Mouse (Mus musculus): ENCODE measurements around the gene S100b. TPM values are rescaled to one million over a fixed set of nuclear protein-coding genes. Genes with fewer than 3 reads are reported as not detected.

Gene S100b
- 0.20 and 0.21 TPM in 2 replicates for polyA plus RNA-seq (2014; fragmentation: Nextera tagmentation; extraction: Ambion mirVana)

DNA sequence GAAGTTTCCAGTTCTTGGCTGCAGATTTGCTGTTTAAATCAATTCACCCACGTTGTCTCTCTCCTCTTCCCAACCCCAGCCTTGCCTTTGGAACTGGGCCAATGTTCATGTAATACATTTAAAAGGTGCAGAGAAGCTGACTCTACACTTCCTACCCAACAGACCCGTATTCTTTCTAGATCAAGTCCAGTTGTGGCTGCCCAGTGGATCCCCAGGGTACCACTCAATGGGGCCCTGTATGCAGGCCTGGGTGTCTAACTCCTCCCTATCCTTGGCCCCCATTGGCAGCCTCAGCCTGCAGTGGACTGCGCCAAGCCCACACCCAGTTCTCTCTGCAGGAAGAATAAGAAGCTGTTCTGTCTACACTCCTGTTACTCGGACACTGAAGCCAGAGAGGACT lies at the start of gene S100b:
Gene S100b (plus strand): TSS at position 318 of the 400 bp plus-strand sequence.
- no peaks in the 10 kb centered on the region for H3K4me1 ChIP-seq (ENCODE audit: control insufficient read depth, insufficient read depth, low read length)
- H3K9ac ChIP-seq (ENCODE audit: low read length) = no peak within 1 kb of the TSS
- no peaks in the 10 kb centered on the region for H3K9me3 ChIP-seq (ENCODE audit: control insufficient read depth, low read length)
- H3K4me2 ChIP-seq = no peak within 1 kb of the TSS
- H3K4me3 ChIP-seq (ENCODE audit: low read depth, low read length) = no peak within 1 kb of the TSS
- no peak for DNase-seq (ENCODE audit: low spot score, missing footprints)
- ATAC-seq (ENCODE audit: low FRiP score) = no peak
- H3K36me3 ChIP-seq (ENCODE audit: control insufficient read depth, insufficient read depth, low read length) = no peaks in the 10 kb centered on the region
- no peaks in the 10 kb centered on the region for H3K27me3 ChIP-seq (ENCODE audit: control insufficient read depth, insufficient read depth, low read length)
- H3K27ac ChIP-seq (ENCODE audit: low read depth, low read length) = no peak within 1 kb of the TSS
- 82% methylated on average over 4 of the region's 4 CpGs for WGBS

DNA sequence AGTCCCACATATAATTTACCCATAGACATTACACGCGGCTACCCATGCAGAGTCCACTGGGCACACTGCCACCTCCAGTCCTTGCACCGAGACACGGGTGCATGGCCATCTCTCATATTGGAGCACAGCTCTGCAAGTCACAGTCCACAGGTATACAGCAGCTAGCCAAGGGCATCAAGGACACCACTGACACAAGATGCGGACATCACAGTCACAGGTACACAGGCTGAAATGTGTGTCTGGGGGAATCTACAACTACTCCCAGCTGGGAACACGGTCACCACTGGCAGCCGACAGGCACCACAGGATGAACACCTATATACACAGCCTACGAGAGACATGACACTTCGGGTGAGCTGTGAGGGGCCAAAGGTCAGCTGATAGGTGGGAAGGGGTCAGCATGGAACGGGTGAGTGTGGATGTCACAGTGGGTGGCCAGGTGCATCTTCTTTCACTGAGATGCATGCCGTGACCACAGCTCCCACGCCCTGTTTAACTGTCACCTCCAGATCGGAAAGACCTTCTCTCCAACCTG lies 46.3 kb upstream of the S100b start:
- ATAC-seq (ENCODE audit: low FRiP score) = no peak
- WGBS = 94% methylated on average over 13 of the region's 13 CpGs
- H3K36me3 ChIP-seq (ENCODE audit: control insufficient read depth, insufficient read depth, low read length) = peaks cover 5% of the 10 kb centered on the region; the same call in 1 of the 2 replicates
- no peaks in the 10 kb centered on the region for H3K27me3 ChIP-seq (ENCODE audit: control insufficient read depth, insufficient read depth, low read length)
- H3K27ac ChIP-seq (ENCODE audit: low read depth, low read length) = no peak overlapping the region
- H3K4me3 ChIP-seq (ENCODE audit: low read depth, low read length) = no peak overlapping the region
- H3K4me1 ChIP-seq (ENCODE audit: control insufficient read depth, insufficient read depth, low read length) = no peaks in the 10 kb centered on the region
- no peak overlapping the region for H3K9ac ChIP-seq (ENCODE audit: low read length)
- DNase-seq (ENCODE audit: low spot score, missing footprints) = no peak
- H3K9me3 ChIP-seq (ENCODE audit: control insufficient read depth, low read length) = no peaks in the 10 kb centered on the region
- H3K4me2 ChIP-seq = no peak overlapping the region

GRCm38 (mm10) chr10:76209241-76209640 lies 44.4 kb upstream of the S100b start:
- no peak overlapping the region for H3K4me3 ChIP-seq (ENCODE audit: low read depth, low read length)
- no peak overlapping the region for H3K4me2 ChIP-seq
- DNase-seq (ENCODE audit: low spot score, missing footprints) = no peak
- no peaks in the 10 kb centered on the region for H3K27me3 ChIP-seq (ENCODE audit: control insufficient read depth, insufficient read depth, low read length)
- no peaks in the 10 kb centered on the region for H3K9me3 ChIP-seq (ENCODE audit: control insufficient read depth, low read length)
- no peak for ATAC-seq (ENCODE audit: low FRiP score)
- H3K27ac ChIP-seq (ENCODE audit: low read depth, low read length) = no peak overlapping the region
- peaks cover 8% of the 10 kb centered on the region; the same call in 1 of the 2 replicates for H3K36me3 ChIP-seq (ENCODE audit: control insufficient read depth, insufficient read depth, low read length)
- H3K4me1 ChIP-seq (ENCODE audit: control insufficient read depth, insufficient read depth, low read length) = no peaks in the 10 kb centered on the region
- no peak overlapping the region for H3K9ac ChIP-seq (ENCODE audit: low read length)
- 89% methylated on average over 8 of the region's 8 CpGs for WGBS

DNA sequence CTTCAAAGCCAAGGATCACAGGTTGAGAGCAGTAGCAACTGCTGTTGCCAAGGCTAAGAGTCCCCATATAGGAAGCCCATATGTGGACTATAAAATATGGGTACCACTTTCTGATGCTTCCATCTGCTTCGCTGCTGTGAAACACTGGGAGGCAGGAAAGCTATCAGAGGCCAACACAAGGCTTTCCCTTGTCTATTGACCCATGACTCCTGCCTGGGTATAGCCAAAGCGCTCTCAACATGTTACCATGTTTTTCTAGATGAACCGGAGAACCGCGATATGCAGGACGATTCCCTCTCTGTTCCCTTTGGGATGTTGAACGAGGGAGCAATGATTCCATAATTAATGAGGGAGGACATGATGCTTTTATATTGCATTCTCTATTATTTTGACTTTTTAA lies 42.8 kb upstream of the S100b start:
- no peak for DNase-seq (ENCODE audit: low spot score, missing footprints)
- Histone ChIP-seq H3K4me2 (no peak overlapping the region), H3K9me3 (ENCODE audit: control insufficient read depth, low read length) (peaks cover 7% of the 10 kb centered on the region; the same call in 1 of the 2 replicates), H3K27me3 (ENCODE audit: control insufficient read depth, insufficient read depth, low read length) (no peaks in the 10 kb centered on the region), H3K4me3 (ENCODE audit: low read depth, low read length) (no peak overlapping the region), H3K36me3 (ENCODE audit: control insufficient read depth, insufficient read depth, low read length) (peaks cover 16% of the 10 kb centered on the region), H3K4me1 (ENCODE audit: control insufficient read depth, insufficient read depth, low read length) (no peaks in the 10 kb centered on the region), H3K9ac (ENCODE audit: low read length) (no peak overlapping the region), H3K27ac (ENCODE audit: low read depth, low read length) (no peak overlapping the region)
- 96% methylated on average over 7 of the region's 7 CpGs for WGBS
- no peak for ATAC-seq (ENCODE audit: low FRiP score)

GRCm38 (mm10) chr10:76212121-76212520 lies 41.5 kb upstream of the S100b start:
- Histone ChIP-seq H3K4me1 (ENCODE audit: control insufficient read depth, insufficient read depth, low read length) (no peaks in the 10 kb centered on the region), H3K9me3 (ENCODE audit: control insufficient read depth, low read length) (peaks cover 7% of the 10 kb centered on the region; the same call in 1 of the 2 replicates), H3K9ac (ENCODE audit: low read length) (no peak overlapping the region), H3K27ac (ENCODE audit: low read depth, low read length) (no peak overlapping the region), H3K36me3 (ENCODE audit: control insufficient read depth, insufficient read depth, low read length) (peaks cover 25% of the 10 kb centered on the region), H3K4me3 (ENCODE audit: low read depth, low read length) (no peak overlapping the region), H3K4me2 (no peak overlapping the region), H3K27me3 (ENCODE audit: control insufficient read depth, insufficient read depth, low read length) (no peaks in the 10 kb centered on the region)
- ATAC-seq (ENCODE audit: low FRiP score) = no peak
- 93% methylated on average over 6 of the region's 6 CpGs for WGBS
- no peak for DNase-seq (ENCODE audit: low spot score, missing footprints)

DNA sequence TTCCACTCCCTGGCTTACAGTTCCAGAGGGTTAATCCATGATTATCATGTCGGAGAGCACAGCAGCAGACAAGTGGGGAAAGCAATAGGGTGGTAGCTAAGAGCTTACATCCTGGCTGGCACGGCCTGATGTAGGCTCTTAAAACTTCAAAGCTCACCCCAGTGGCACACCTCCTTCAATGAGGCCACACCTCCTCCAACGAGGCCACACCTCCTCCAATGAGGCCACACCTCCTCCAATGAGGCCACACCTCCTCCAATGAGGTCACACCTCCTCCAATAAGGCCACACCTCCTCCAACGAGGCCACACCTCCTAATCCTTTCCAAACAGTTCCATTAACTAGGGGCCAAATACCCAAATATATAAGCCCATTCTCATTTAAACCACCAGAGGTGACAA lies 39.5 kb upstream of the S100b start:
- Histone ChIP-seq H3K4me3 (ENCODE audit: low read depth, low read length) (no peak overlapping the region), H3K9ac (ENCODE audit: low read length) (no peak overlapping the region), H3K4me1 (ENCODE audit: control insufficient read depth, insufficient read depth, low read length) (no peaks in the 10 kb centered on the region), H3K9me3 (ENCODE audit: control insufficient read depth, low read length) (peaks cover 7% of the 10 kb centered on the region; the same call in 1 of the 2 replicates), H3K36me3 (ENCODE audit: control insufficient read depth, insufficient read depth, low read length) (peaks cover 22% of the 10 kb centered on the region), H3K27ac (ENCODE audit: low read depth, low read length) (no peak overlapping the region), H3K4me2 (no peak overlapping the region), H3K27me3 (ENCODE audit: control insufficient read depth, insufficient read depth, low read length) (no peaks in the 10 kb centered on the region)
- ATAC-seq (ENCODE audit: low FRiP score) (no peak), DNase-seq (ENCODE audit: low spot score, missing footprints) (no peak)
- 95% methylated on average over 4 of the region's 4 CpGs for WGBS

DNA sequence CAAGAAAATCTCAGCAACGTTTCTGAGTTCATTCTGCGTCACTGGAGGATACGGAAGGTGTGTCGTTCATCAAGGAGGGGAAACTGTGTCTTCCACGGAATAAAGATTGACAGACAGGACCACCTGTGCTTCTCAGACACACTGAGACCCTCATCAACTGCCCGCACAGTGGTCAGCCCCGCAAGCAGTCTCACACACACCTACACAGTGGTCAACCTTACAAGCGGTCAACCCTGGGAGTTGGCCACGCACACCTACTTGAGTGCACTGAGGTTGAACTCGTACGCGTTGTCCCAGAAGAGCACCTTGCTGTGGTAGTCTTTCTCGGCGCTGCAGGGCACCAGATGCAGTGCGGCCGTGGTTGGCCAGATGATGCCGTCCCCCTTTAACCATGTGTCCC lies 36.6 kb upstream of the S100b start:
- Histone ChIP-seq H3K36me3 (ENCODE audit: control insufficient read depth, insufficient read depth, low read length) (peaks cover 24% of the 10 kb centered on the region), H3K27me3 (ENCODE audit: control insufficient read depth, insufficient read depth, low read length) (no peaks in the 10 kb centered on the region), H3K4me3 (ENCODE audit: low read depth, low read length) (no peak overlapping the region), H3K4me2 (no peak overlapping the region), H3K4me1 (ENCODE audit: control insufficient read depth, insufficient read depth, low read length) (no peaks in the 10 kb centered on the region), H3K9me3 (ENCODE audit: control insufficient read depth, low read length) (peaks cover 7% of the 10 kb centered on the region; the same call in 1 of the 2 replicates), H3K9ac (ENCODE audit: low read length) (no peak overlapping the region), H3K27ac (ENCODE audit: low read depth, low read length) (no peak overlapping the region)
- 97% methylated on average over 17 of the region's 17 CpGs for WGBS
- DNase-seq (ENCODE audit: low spot score, missing footprints) (no peak), ATAC-seq (ENCODE audit: low FRiP score) (no peak)

- Histone ChIP-seq H3K9me3 (ENCODE audit: control insufficient read depth, low read length) (peaks cover 7% of the 10 kb centered on the region; the same call in 1 of the 2 replicates), H3K4me2 (no peak overlapping the region), H3K4me3 (ENCODE audit: low read depth, low read length) (no peak overlapping the region), H3K9ac (ENCODE audit: low read length) (no peak overlapping the region), H3K36me3 (ENCODE audit: control insufficient read depth, insufficient read depth, low read length) (peaks cover 26% of the 10 kb centered on the region), H3K27me3 (ENCODE audit: control insufficient read depth, insufficient read depth, low read length) (no peaks in the 10 kb centered on the region), H3K4me1 (ENCODE audit: control insufficient read depth, insufficient read depth, low read length) (no peaks in the 10 kb centered on the region), H3K27ac (ENCODE audit: low read depth, low read length) (no peak overlapping the region)
- no peak for ATAC-seq (ENCODE audit: low FRiP score)
- WGBS = 89% methylated on average over 9 of the region's 9 CpGs
- no peak for DNase-seq (ENCODE audit: low spot score, missing footprints)
Measured at GRCm38 (mm10) chr10:76218240-76218639, 35.4 kb upstream of the S100b start.

DNA sequence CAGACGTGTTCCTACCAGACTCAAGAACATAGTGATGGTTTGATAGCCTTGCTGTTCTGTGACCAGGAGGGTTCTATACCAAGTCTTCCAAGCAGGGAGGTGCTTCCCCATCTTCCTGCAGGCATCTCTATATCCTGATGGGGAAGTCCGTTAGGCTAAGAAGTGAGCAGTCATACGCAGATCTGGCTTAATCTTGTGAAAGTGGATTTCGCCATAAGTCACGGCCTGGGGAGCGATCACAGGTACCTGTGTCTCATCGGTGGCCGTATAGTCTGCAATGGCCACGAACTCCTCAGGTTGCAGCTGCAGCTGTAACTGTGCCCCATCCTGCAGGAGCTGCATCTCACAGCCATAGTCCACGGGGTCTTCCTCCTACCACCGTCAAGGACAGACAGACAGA lies 27.7 kb upstream of the S100b start:
- no peak overlapping the region for H3K4me3 ChIP-seq (ENCODE audit: low read depth, low read length)
- H3K36me3 ChIP-seq (ENCODE audit: control insufficient read depth, insufficient read depth, low read length) = peaks cover 5% of the 10 kb centered on the region; the same call in 1 of the 2 replicates
- H3K4me2 ChIP-seq = no peak overlapping the region
- ATAC-seq (ENCODE audit: low FRiP score) = no peak
- H3K9ac ChIP-seq (ENCODE audit: low read length) = no peak overlapping the region
- no peaks in the 10 kb centered on the region for H3K4me1 ChIP-seq (ENCODE audit: control insufficient read depth, insufficient read depth, low read length)
- DNase-seq (ENCODE audit: low spot score, missing footprints) = no peak
- no peaks in the 10 kb centered on the region for H3K27me3 ChIP-seq (ENCODE audit: control insufficient read depth, insufficient read depth, low read length)
- no peaks in the 10 kb centered on the region for H3K9me3 ChIP-seq (ENCODE audit: control insufficient read depth, low read length)
- 93% methylated on average over 11 of the region's 11 CpGs for WGBS
- H3K27ac ChIP-seq (ENCODE audit: low read depth, low read length) = no peak overlapping the region
